Mouse (Mus musculus) gastrocnemius, postnatal 4 days (tissue): ENCODE data around the gene Cd180. TPM values are rescaled to one million over a fixed set of nuclear protein-coding genes. Genes with fewer than 3 reads are reported as not detected.
A peak's percentile ranks its signal among the peaks of the same experiment; 100 is the strongest.

ENCODE experiments used
- DNase-seq, 2 experiments: peaks; one replicate each; pipeline ENCODE4 v3.0.0; 2021 to 2022; ENCODE audit warnings: low spot score in 2 of 2, mixed read lengths in 2 of 2
- long read RNA-seq, 2 experiments: library from polyadenylated mRNA; stranded (forward); transcript quantifications; one replicate each; pipeline ENCODE4 v2.0.0; 2021
- total RNA-seq, 2 experiments: library from RNA; stranded (reverse); gene quantifications; 2 replicates each; pipeline ENCODE4 v1.2.3; 2021

Gene Cd180
- 1 to 10 TPM; 1.8 to 2.0 TPM for total RNA-seq
- long read RNA-seq, experiment 1, result 0 reads
- long read RNA-seq, experiment 2, result 0 reads

GRCm38 (mm10) chr13:102693341-102693801 lies at the start of gene Cd180:
Gene Cd180 (plus strand): TSS chr13:102693558.
- DNase-seq, result peak in 1 of 2 experiments; percentile 53

- no peak for DNase-seq
Observed at GRCm38 (mm10) chr13:102644344-102644743, 49.0 kb upstream of the Cd180 start.

GRCm38 (mm10) chr13:102644789-102645551 lies 48.4 kb upstream of the Cd180 start:
- DNase-seq, result peak; percentile 42 to 65

GRCm38 (mm10) chr13:102646271-102646771 lies 47.0 kb upstream of the Cd180 start:
- DNase-seq, result no peak

GRCm38 (mm10) chr13:102647511-102647910 lies 45.8 kb upstream of the Cd180 start:
- DNase-seq, result no peak

GRCm38 (mm10) chr13:102652303-102652889 lies 41.0 kb upstream of the Cd180 start:
- no peak for DNase-seq

- DNase-seq, result no peak
Observed at GRCm38 (mm10) chr13:102655071-102655570, 38.2 kb upstream of the Cd180 start.

- DNase-seq, result no peak
Observed at GRCm38 (mm10) chr13:102656153-102656690, 37.1 kb upstream of the Cd180 start.

- peak in 1 of 2 experiments; percentile 31 for DNase-seq
Observed at GRCm38 (mm10) chr13:102658223-102658839, 35.0 kb upstream of the Cd180 start.

GRCm38 (mm10) chr13:102664041-102664440 lies 29.3 kb upstream of the Cd180 start:
- no peak for DNase-seq

- DNase-seq, result no peak
Observed at GRCm38 (mm10) chr13:102664843-102665587, 28.3 kb upstream of the Cd180 start.

GRCm38 (mm10) chr13:102665588-102666232 lies 27.6 kb upstream of the Cd180 start:
- no peak for DNase-seq

- no peak for DNase-seq
Observed at GRCm38 (mm10) chr13:102666233-102666614, 27.1 kb upstream of the Cd180 start.

GRCm38 (mm10) chr13:102666731-102667130 lies 26.6 kb upstream of the Cd180 start:
- DNase-seq, result no peak

GRCm38 (mm10) chr13:102667401-102667800 lies 26.0 kb upstream of the Cd180 start:
- no peak for DNase-seq

- no peak for DNase-seq
Observed at GRCm38 (mm10) chr13:102667842-102668241, 25.5 kb upstream of the Cd180 start.

GRCm38 (mm10) chr13:102668933-102669332 lies 24.4 kb upstream of the Cd180 start:
- DNase-seq, result no peak

GRCm38 (mm10) chr13:102669522-102670256 lies 23.7 kb upstream of the Cd180 start:
- no peak for DNase-seq

GRCm38 (mm10) chr13:102670503-102670902 lies 22.9 kb upstream of the Cd180 start:
- DNase-seq, result peak in 1 of 2 experiments; percentile 29
